Mouse (Mus musculus): ENCODE data around the gene Hist1h2bk. TPM values are rescaled to one million over a fixed set of nuclear protein-coding genes. Genes with fewer than 3 reads are reported as not detected.

The Hist1h2bk gene
- 2.9 and 5.5 TPM in 2 replicates for polyA plus RNA-seq (2012; ENCODE audit: insufficient read depth, insufficient read length, missing spikeins)

- Histone ChIP-seq H3K27ac (ENCODE audit: insufficient read depth, low read depth, low read length) (peak within 1 kb of the TSS; percentile 79), H3K4me3 (ENCODE audit: insufficient read depth, low read length) (peak within 1 kb of the TSS; percentile 55), H3K4me1 (ENCODE audit: control insufficient read depth, insufficient read depth, low read length) (peaks cover 12% of the 10 kb centered on the region; the same call in 1 of the 2 replicates)
Observed at GRCm38 (mm10) chr13:22035267-22036148, at the start of gene Hist1h2bk, which contains the start of gene Hist1h2ah. Gene Hist1h2bk, plus strand, starts transcription at chr13:22035870. Gene Hist1h2ah, minus strand, starts transcription at chr13:22035568.

- TF ChIP-seq CTCF (IDR thresholded peaks at IDR 0.05; ENCODE audit: low read depth, low read length) (no peak), POLR2A (IDR thresholded peaks at IDR 0.05; ENCODE audit: borderline replicate concordance, low read depth, low read length) (no peak)
- Histone ChIP-seq H3K27ac (ENCODE audit: insufficient read depth, low read depth, low read length) (no peak overlapping the region), H3K4me3 (ENCODE audit: insufficient read depth, low read length) (no peak overlapping the region), H3K4me1 (ENCODE audit: control insufficient read depth, insufficient read depth, low read length) (no peaks in the 10 kb centered on the region)
Observed at GRCm38 (mm10) chr13:21992550-21992949, 43.1 kb upstream of the Hist1h2bk start.

- peak overlapping the region; percentile 45 for H3K4me3 ChIP-seq (ENCODE audit: insufficient read depth, low read length)
- TF ChIP-seq POLR2A (IDR thresholded peaks at IDR 0.05; ENCODE audit: borderline replicate concordance, low read depth, low read length) = no peak
- no peak for TF ChIP-seq CTCF (IDR thresholded peaks at IDR 0.05; ENCODE audit: low read depth, low read length)
- no peaks in the 10 kb centered on the region for H3K4me1 ChIP-seq (ENCODE audit: control insufficient read depth, insufficient read depth, low read length)
- no peak overlapping the region for H3K27ac ChIP-seq (ENCODE audit: insufficient read depth, low read depth, low read length)
Observed at GRCm38 (mm10) chr13:21993957-21994738, 41.5 kb upstream of the Hist1h2bk start.

GRCm38 (mm10) chr13:21994896-21995295 lies 40.8 kb upstream of the Hist1h2bk start:
- peak overlapping the region; percentile 60 for H3K4me3 ChIP-seq (ENCODE audit: insufficient read depth, low read length)
- H3K4me1 ChIP-seq (ENCODE audit: control insufficient read depth, insufficient read depth, low read length) = no peaks in the 10 kb centered on the region
- H3K27ac ChIP-seq (ENCODE audit: insufficient read depth, low read depth, low read length) = no peak overlapping the region
- TF ChIP-seq CTCF (IDR thresholded peaks at IDR 0.05; ENCODE audit: low read depth, low read length) (no peak), POLR2A (IDR thresholded peaks at IDR 0.05; ENCODE audit: borderline replicate concordance, low read depth, low read length) (no peak)

- Histone ChIP-seq H3K4me1 (ENCODE audit: control insufficient read depth, insufficient read depth, low read length) (no peaks in the 10 kb centered on the region), H3K4me3 (ENCODE audit: insufficient read depth, low read length) (peak overlapping the region; percentile 60), H3K27ac (ENCODE audit: insufficient read depth, low read depth, low read length) (no peak overlapping the region)
- TF ChIP-seq POLR2A (IDR thresholded peaks at IDR 0.05; ENCODE audit: borderline replicate concordance, low read depth, low read length) = no peak
- no peak for TF ChIP-seq CTCF (IDR thresholded peaks at IDR 0.05; ENCODE audit: low read depth, low read length)
Observed at GRCm38 (mm10) chr13:21995331-21995914, 40.2 kb upstream of the Hist1h2bk start.

GRCm38 (mm10) chr13:21996101-21996839 lies 39.4 kb upstream of the Hist1h2bk start:
- Histone ChIP-seq H3K4me1 (ENCODE audit: control insufficient read depth, insufficient read depth, low read length) (peaks cover 6% of the 10 kb centered on the region), H3K4me3 (ENCODE audit: insufficient read depth, low read length) (peak overlapping the region; percentile 60), H3K27ac (ENCODE audit: insufficient read depth, low read depth, low read length) (no peak overlapping the region)
- TF ChIP-seq POLR2A (IDR thresholded peaks at IDR 0.05; ENCODE audit: borderline replicate concordance, low read depth, low read length) = no peak
- no peak for TF ChIP-seq CTCF (IDR thresholded peaks at IDR 0.05; ENCODE audit: low read depth, low read length)

GRCm38 (mm10) chr13:21996840-21997185 lies 38.9 kb upstream of the Hist1h2bk start:
- Histone ChIP-seq H3K4me3 (ENCODE audit: insufficient read depth, low read length) (peak overlapping the region; percentile 50), H3K4me1 (ENCODE audit: control insufficient read depth, insufficient read depth, low read length) (peaks cover 9% of the 10 kb centered on the region), H3K27ac (ENCODE audit: insufficient read depth, low read depth, low read length) (no peak overlapping the region)
- TF ChIP-seq CTCF (IDR thresholded peaks at IDR 0.05; ENCODE audit: low read depth, low read length) (no peak), POLR2A (IDR thresholded peaks at IDR 0.05; ENCODE audit: borderline replicate concordance, low read depth, low read length) (no peak)

- TF ChIP-seq CTCF (IDR thresholded peaks at IDR 0.05; ENCODE audit: low read depth, low read length) = no peak
- Histone ChIP-seq H3K4me1 (ENCODE audit: control insufficient read depth, insufficient read depth, low read length) (peaks cover 13% of the 10 kb centered on the region), H3K27ac (ENCODE audit: insufficient read depth, low read depth, low read length) (no peak overlapping the region), H3K4me3 (ENCODE audit: insufficient read depth, low read length) (peak overlapping the region; percentile 50)
Observed at GRCm38 (mm10) chr13:21997201-21997820, 38.4 kb upstream of the Hist1h2bk start.

- no peak for TF ChIP-seq CTCF (IDR thresholded peaks at IDR 0.05; ENCODE audit: low read depth, low read length)
- TF ChIP-seq POLR2A (IDR thresholded peaks at IDR 0.05; ENCODE audit: borderline replicate concordance, low read depth, low read length) = no peak
- peaks cover 17% of the 10 kb centered on the region for H3K4me1 ChIP-seq (ENCODE audit: control insufficient read depth, insufficient read depth, low read length)
- no peak overlapping the region for H3K4me3 ChIP-seq (ENCODE audit: insufficient read depth, low read length)
- H3K27ac ChIP-seq (ENCODE audit: insufficient read depth, low read depth, low read length) = no peak overlapping the region
Observed at GRCm38 (mm10) chr13:21997821-21998220, 37.8 kb upstream of the Hist1h2bk start.

Data from bone marrow macrophage, adult 2 months (primary cell).